Mouse (Mus musculus): ENCODE results near the gene Dbnl. TPM values are rescaled to one million over a fixed set of nuclear protein-coding genes. Genes with fewer than 3 reads are reported as not detected.

Dbnl gene
- polyA plus RNA-seq, 1 experiment = 61.9 TPM

DNA sequence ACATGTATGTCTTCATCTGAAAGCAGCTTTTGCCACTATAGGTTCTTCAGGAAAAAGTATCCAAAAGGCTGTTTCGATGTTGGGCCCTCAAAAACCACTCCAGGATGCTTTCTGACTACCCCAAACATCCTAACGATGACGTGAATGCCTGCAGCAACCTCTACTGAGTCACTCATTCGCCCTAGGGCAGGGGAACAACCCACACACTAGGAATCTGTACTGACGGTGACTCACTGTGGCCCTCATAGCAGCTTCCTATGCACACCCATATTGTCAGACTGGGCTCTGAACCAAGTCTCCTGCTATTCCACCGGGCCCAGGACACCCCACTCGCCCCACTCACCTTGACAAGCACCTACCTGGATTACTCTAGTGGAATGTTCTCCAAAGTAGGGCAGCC is 46.8 kb downstream of the Dbnl start:
- TF ChIP-seq CTCF (IDR thresholded peaks at IDR 0.05; ENCODE audit: low read depth, low read length) = no peak
- TF ChIP-seq POLR2A (IDR thresholded peaks at IDR 0.05; ENCODE audit: borderline replicate concordance, low read depth, low read length) = no peak
- H3K4me1 ChIP-seq (ENCODE audit: control insufficient read depth, insufficient read depth, low read length) = peaks cover 4% of the 10 kb centered on the region; the same call in 1 of the 2 replicates
- H3K27ac ChIP-seq (ENCODE audit: insufficient read depth, low read depth, low read length) = no peak overlapping the region
- no peak overlapping the region for H3K4me3 ChIP-seq (ENCODE audit: insufficient read depth, low read length)

DNA sequence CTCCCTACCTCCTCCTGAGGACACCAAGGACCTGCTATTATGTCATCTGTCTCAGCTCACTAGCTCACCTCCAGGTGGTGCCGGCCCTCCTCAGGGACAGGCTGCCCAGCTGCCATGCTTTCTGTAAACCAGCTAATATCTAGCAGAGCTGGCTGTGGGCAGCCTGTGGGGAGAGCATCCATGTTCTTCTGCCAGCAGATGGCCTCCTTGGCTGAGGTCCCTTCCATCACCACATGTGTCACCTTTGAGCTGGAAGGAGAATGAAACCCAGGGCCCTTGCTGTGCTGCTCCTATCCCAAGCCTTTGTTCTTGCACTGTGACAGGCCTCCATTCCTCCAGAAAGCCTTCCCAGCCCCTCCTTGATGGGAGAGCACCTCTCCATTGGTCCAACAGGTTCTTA is 47.8 kb downstream of the Dbnl start:
- TF ChIP-seq POLR2A (IDR thresholded peaks at IDR 0.05; ENCODE audit: borderline replicate concordance, low read depth, low read length) = no peak
- no peak for TF ChIP-seq CTCF (IDR thresholded peaks at IDR 0.05; ENCODE audit: low read depth, low read length)
- no peak overlapping the region for H3K27ac ChIP-seq (ENCODE audit: insufficient read depth, low read depth, low read length)
- peaks cover 4% of the 10 kb centered on the region; the same call in 1 of the 2 replicates for H3K4me1 ChIP-seq (ENCODE audit: control insufficient read depth, insufficient read depth, low read length)
- H3K4me3 ChIP-seq (ENCODE audit: insufficient read depth, low read length) = no peak overlapping the region

DNA sequence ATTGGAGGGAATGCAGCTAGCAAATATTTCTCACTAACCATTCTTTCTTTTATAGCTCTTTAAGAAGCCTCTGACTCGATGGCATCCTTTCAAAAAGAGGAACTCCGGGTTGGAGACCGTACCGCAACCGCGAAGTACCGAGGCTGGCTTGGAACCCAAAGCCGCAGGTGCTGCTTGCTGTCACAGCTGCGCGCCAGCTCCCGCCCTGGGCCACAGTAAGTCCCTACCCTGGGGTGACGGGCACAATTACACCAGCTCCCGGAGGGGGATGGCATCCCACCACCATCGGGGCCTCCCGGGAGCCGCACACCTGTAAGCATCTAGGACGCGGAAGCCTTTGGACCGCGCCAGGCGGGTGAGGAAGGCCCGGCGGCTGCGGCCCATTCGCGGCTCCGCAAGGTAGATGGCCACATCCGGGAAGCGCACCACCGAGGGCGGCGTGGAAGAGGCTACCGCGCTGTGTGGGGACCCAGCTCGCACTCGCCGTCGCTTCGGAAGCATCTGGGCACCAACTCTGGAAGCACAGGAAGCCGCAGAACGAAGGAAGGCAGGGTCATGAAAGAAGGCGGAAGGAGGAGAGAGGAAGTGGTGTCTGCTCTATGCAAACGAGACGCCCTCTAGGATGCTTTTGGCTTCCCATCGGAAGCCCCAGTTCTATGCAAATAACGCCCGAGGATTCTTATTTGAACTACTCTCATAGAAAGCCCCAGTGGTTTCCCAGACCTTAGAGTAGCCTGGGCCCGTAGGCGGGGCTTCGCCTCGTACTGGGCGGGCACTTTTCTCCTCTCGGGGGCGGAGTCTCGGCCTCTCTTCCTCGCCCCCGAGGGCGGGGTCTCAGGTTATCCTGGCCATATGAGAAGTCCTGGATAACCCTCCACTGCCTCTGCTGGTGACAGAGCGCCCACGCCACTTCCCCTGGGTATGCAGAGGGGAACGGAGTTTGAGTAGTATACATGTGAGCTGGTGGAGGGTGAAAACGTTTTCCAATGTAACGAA is 49.3 kb downstream of the Dbnl start, which contains the start of gene Polm:
Polm (minus strand) TSS at position 766 of the 996 bp plus-strand sequence.
- peaks cover 4% of the 10 kb centered on the region; the same call in 1 of the 2 replicates for H3K4me1 ChIP-seq (ENCODE audit: control insufficient read depth, insufficient read depth, low read length)
- H3K4me3 ChIP-seq (ENCODE audit: insufficient read depth, low read length) = peak within 1 kb of the TSS; percentile 68
- TF ChIP-seq CTCF (IDR thresholded peaks at IDR 0.05; ENCODE audit: low read depth, low read length) (peak; percentile 50), POLR2A (IDR thresholded peaks at IDR 0.05; ENCODE audit: borderline replicate concordance, low read depth, low read length) (no peak)
- peak within 1 kb of the TSS; percentile 75 for H3K27ac ChIP-seq (ENCODE audit: insufficient read depth, low read depth, low read length)

DNA sequence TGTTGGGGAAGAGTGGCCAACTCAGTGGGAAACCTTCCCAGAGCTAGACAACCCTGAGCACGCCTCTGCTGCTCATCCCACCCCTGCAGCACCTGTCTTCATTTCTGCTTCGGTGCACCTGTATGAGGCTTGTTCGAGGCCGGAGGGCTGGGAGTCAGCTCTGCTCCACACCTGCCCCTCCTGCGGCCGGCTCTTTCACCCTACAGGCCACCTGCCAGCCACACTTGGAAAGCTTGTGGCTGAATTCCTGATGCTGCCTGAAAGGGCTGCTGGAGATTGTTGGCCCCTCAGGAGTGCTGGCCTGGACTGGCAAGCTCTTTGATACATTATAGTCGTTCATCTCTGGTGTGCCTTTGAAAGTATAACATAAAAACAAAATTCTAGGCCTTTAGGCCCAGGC is 52.1 kb downstream of the Dbnl start:
- TF ChIP-seq CTCF (IDR thresholded peaks at IDR 0.05; ENCODE audit: low read depth, low read length) (no peak), POLR2A (IDR thresholded peaks at IDR 0.05; ENCODE audit: borderline replicate concordance, low read depth, low read length) (no peak)
- Histone ChIP-seq H3K4me1 (ENCODE audit: control insufficient read depth, insufficient read depth, low read length) (peaks cover 4% of the 10 kb centered on the region; the same call in 1 of the 2 replicates), H3K4me3 (ENCODE audit: insufficient read depth, low read length) (no peak overlapping the region), H3K27ac (ENCODE audit: insufficient read depth, low read depth, low read length) (no peak overlapping the region)

DNA sequence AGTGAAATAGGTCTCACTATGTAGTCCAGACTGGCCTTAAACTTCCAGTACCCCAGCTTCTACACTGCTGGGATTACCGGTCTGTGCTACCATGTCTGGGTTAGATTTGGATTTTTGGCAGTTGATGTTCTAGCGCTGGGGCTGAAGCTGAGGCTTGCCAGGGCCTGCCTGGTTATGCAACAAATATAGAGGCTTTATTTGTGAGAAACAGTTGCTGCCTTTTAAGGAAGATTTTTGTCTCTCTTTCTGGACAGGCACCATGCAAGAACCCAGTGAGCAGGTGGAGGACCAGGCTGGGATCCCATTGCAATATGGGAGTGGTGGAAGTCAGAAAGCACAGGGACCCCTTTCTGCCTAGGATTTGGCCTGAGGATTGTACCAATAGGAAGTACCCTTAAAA is 53.5 kb downstream of the Dbnl start:
- TF ChIP-seq POLR2A (IDR thresholded peaks at IDR 0.05; ENCODE audit: borderline replicate concordance, low read depth, low read length) = no peak
- TF ChIP-seq CTCF (IDR thresholded peaks at IDR 0.05; ENCODE audit: low read depth, low read length) = no peak

DNA sequence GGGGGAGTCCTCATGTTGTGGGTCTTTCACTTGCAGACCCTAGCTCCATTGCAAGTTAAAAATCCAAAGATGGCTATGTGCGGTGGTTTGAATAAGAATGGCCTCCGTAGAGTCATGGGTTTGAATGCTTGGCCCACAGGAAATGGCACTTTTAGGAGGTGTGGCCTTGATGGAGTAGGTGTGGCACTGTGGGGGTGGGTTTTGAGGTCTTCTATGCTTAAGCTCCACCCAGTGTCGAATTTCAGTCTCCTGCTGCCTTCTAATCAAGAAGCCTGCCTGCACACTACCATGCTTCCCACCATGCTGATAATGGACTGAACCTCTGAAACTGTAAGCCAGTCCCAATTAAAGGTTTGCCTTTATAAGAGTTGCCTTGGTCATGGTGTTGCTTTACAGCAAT is 54.8 kb downstream of the Dbnl start:
- TF ChIP-seq CTCF (IDR thresholded peaks at IDR 0.05; ENCODE audit: low read depth, low read length) (no peak), POLR2A (IDR thresholded peaks at IDR 0.05; ENCODE audit: borderline replicate concordance, low read depth, low read length) (no peak)
- H3K4me1 ChIP-seq (ENCODE audit: control insufficient read depth, insufficient read depth, low read length) = no peaks in the 10 kb centered on the region
- H3K27ac ChIP-seq (ENCODE audit: insufficient read depth, low read depth, low read length) = no peak overlapping the region
- H3K4me3 ChIP-seq (ENCODE audit: insufficient read depth, low read length) = no peak overlapping the region

More for the DNA sequence above, 53.5 kb downstream of the Dbnl start:
- no peaks in the 10 kb centered on the region for H3K4me1 ChIP-seq (ENCODE audit: control insufficient read depth, insufficient read depth, low read length)
- H3K27ac ChIP-seq (ENCODE audit: insufficient read depth, low read depth, low read length) = no peak overlapping the region
- no peak overlapping the region for H3K4me3 ChIP-seq (ENCODE audit: insufficient read depth, low read length)

DNA sequence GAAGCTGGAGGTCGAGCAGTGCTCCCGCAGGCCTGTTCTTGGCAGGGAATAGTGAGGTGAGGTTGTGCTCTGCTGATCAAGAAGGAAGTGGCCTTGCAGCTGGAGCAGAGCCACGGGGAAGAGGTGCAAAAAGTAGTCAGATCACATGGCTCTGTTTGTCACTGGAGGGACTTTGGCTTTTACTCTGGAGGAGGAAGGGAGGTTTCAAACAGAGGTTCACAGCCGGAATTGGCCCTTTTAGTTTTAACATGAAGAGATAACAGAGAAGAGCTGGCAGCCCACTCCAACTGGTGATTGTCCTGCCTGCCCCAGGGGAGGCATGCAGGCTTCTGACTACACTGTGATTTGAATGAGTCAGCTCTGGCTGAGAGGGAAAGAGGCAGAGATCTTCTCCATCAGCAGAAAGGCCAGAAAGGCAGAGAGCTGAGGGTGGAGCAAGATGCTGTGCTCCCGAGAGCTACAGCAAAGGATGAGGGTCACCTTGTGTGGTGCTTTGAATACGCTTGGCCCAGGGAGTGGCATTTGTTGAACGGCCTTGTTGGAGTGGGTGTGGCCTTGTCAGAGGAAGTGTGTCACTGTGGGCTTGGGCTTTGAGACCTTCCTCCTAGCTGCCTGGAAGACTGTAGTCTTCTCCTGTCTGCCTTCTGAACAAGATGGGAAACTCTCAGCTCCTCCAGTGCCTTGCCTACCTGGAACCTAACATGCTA is 58.5 kb downstream of the Dbnl start:
- TF ChIP-seq CTCF (IDR thresholded peaks at IDR 0.05; ENCODE audit: low read depth, low read length) (no peak), POLR2A (IDR thresholded peaks at IDR 0.05; ENCODE audit: borderline replicate concordance, low read depth, low read length) (no peak)
- Histone ChIP-seq H3K4me3 (ENCODE audit: insufficient read depth, low read length) (no peak overlapping the region), H3K4me1 (ENCODE audit: control insufficient read depth, insufficient read depth, low read length) (no peaks in the 10 kb centered on the region), H3K27ac (ENCODE audit: insufficient read depth, low read depth, low read length) (no peak overlapping the region)

DNA sequence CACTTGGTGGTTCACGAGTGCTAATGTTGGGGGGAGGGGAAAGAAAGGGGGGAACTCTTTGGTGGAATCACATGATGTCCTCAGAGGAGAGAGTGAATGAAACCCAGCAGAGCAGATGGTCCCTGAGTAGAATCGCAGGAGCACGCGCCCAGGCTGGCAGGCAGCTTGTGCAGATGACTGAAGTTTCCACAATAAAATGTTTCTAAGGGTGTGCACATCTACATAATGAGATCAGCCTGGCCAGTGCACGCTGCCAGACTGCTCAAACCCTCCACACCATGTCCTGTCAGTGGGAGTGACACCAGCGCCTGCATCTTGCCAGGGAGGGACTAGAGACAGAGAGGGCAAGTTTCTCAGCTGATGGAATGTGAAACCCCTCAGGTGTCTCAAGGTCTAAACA is 60.5 kb downstream of the Dbnl start:
- Histone ChIP-seq H3K4me3 (ENCODE audit: insufficient read depth, low read length) (no peak overlapping the region), H3K27ac (ENCODE audit: insufficient read depth, low read depth, low read length) (no peak overlapping the region), H3K4me1 (ENCODE audit: control insufficient read depth, insufficient read depth, low read length) (no peaks in the 10 kb centered on the region)
- TF ChIP-seq POLR2A (IDR thresholded peaks at IDR 0.05; ENCODE audit: borderline replicate concordance, low read depth, low read length) (no peak), CTCF (IDR thresholded peaks at IDR 0.05; ENCODE audit: low read depth, low read length) (no peak)

DNA sequence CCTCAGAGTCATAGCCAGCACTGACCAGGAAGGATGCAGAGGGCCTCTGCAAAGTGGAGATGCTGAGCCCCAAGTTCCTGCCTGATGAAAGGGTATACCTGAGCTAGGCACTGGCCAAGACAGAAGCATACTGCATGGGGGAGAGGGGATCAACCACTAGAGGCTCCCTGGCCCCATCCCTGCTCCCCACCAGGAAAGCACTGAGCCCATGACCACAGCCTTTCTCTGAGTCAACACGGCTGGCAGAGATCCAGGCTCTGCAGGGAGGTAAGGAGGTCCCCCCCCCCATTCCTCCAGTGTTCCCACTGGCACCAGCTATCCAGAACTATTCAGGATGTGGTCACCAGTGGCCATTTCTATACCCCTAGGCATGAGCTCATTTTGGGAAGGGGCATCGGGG is 61.0 kb downstream of the Dbnl start:
- TF ChIP-seq CTCF (IDR thresholded peaks at IDR 0.05; ENCODE audit: low read depth, low read length) = no peak
- no peak overlapping the region for H3K4me3 ChIP-seq (ENCODE audit: insufficient read depth, low read length)
- no peak overlapping the region for H3K27ac ChIP-seq (ENCODE audit: insufficient read depth, low read depth, low read length)
- no peaks in the 10 kb centered on the region for H3K4me1 ChIP-seq (ENCODE audit: control insufficient read depth, insufficient read depth, low read length)

DNA sequence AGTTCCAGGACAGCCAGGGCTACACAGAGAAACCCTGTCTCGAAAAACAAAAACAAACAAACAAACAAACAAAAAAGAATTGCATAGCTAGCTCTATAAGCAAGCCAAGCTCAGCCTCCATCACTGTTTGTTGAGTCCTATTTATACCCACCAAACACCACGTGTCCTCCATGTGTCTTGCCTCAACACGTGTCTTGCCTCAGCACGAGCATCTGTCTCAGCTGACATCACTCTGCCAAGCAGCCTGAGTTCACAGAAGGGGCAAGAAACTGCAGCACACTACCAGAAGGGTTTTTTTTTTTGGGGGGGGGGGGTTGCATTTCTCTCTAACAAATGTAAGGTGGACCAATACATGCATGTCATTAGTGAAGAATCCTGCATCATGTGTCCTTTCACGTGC is 62.2 kb downstream of the Dbnl start:
- Histone ChIP-seq H3K27ac (ENCODE audit: insufficient read depth, low read depth, low read length) (no peak overlapping the region), H3K4me3 (ENCODE audit: insufficient read depth, low read length) (no peak overlapping the region), H3K4me1 (ENCODE audit: control insufficient read depth, insufficient read depth, low read length) (no peaks in the 10 kb centered on the region)
- no peak for TF ChIP-seq POLR2A (IDR thresholded peaks at IDR 0.05; ENCODE audit: borderline replicate concordance, low read depth, low read length)
- no peak for TF ChIP-seq CTCF (IDR thresholded peaks at IDR 0.05; ENCODE audit: low read depth, low read length)

Other genes starting within 250 kb of the Dbnl start
- gene Ccdc117, start 246.3 kb upstream of the Dbnl start, polyA plus RNA-seq (2012; ENCODE audit: insufficient read depth, insufficient read length, missing spikeins) = 13.6 and 16.6 TPM in 2 replicates
- not detected in 2 replicates for gene Ankrd36, start 218.8 kb upstream of the Dbnl start, polyA plus RNA-seq (2012; ENCODE audit: insufficient read depth, insufficient read length, missing spikeins)
- gene Mrps24, start 72.8 kb upstream of the Dbnl start, polyA plus RNA-seq (2012; ENCODE audit: insufficient read depth, insufficient read length, missing spikeins) = 58.6 and 67.8 TPM in 2 replicates
- gene Urgcp, start 26.1 kb upstream of the Dbnl start, polyA plus RNA-seq (2012; ENCODE audit: insufficient read depth, insufficient read length, missing spikeins) = 9.8 and 17.3 TPM in 2 replicates
- not detected in 2 replicates for gene Pgam2, start 15.2 kb downstream of the Dbnl start, polyA plus RNA-seq (2012; ENCODE audit: insufficient read depth, insufficient read length, missing spikeins)
- gene Polm, start 49.5 kb downstream of the Dbnl start, polyA plus RNA-seq (2012; ENCODE audit: insufficient read depth, insufficient read length, missing spikeins) = 11.4 and 14.4 TPM in 2 replicates
- 2.8 and 4.8 TPM in 2 replicates for gene Aebp1, start 73.5 kb downstream of the Dbnl start, polyA plus RNA-seq (2012; ENCODE audit: insufficient read depth, insufficient read length, missing spikeins)
- 13.5 and 13.8 TPM in 2 replicates for gene Pold2, start 89.8 kb downstream of the Dbnl start, polyA plus RNA-seq (2012; ENCODE audit: insufficient read depth, insufficient read length, missing spikeins)
- not detected in 2 replicates for gene Myl7, start 110.3 kb downstream of the Dbnl start, polyA plus RNA-seq (2012; ENCODE audit: insufficient read depth, insufficient read length, missing spikeins)
- gene Gck, start 161.6 kb downstream of the Dbnl start, polyA plus RNA-seq (2012; ENCODE audit: insufficient read depth, insufficient read length, missing spikeins) = not detected in 2 replicates
- 48.1 and 50.0 TPM in 2 replicates for gene Ykt6, start 167.2 kb downstream of the Dbnl start, polyA plus RNA-seq (2012; ENCODE audit: insufficient read depth, insufficient read length, missing spikeins)

Data from bone marrow macrophage, adult 2 months (primary cell).